Mouse (Mus musculus) myocyte (in vitro differentiated cells): ENCODE measurements around the gene Gm20388. TPM values are rescaled to one million over a fixed set of nuclear protein-coding genes. Genes with fewer than 3 reads are reported as not detected.

Source experiments
- H3K27me3 ChIP-seq: one replicate; pipeline ENCODE4 v1.6.1; 2011; ENCODE audit not compliant: control insufficient read depth, insufficient read depth, insufficient read length
- H3K36me3 ChIP-seq: one replicate; pipeline ENCODE4 v1.6.1; 2011; ENCODE audit not compliant: control insufficient read depth, insufficient read depth
- H3K4me2 ChIP-seq: one replicate; pipeline ENCODE4 v1.6.1; 2011; ENCODE audit warnings: low read depth, control low read depth
- H3K4me3 ChIP-seq: one replicate; pipeline ENCODE4 v1.5.1; 2011; ENCODE audit warnings: mild to moderate bottlenecking, control low read depth, moderate library complexity
- H3K79me2 ChIP-seq: one replicate; pipeline ENCODE4 v1.6.1; 2011; ENCODE audit not compliant: control insufficient read depth, insufficient read depth
- H3ac ChIP-seq: one replicate; pipeline ENCODE4 v1.6.1; 2011; ENCODE audit not compliant: control insufficient read depth, insufficient read length
- CEBPB ChIP-seq: IDR thresholded peaks from 2 replicates; pipeline ENCODE4 v1.6.1; 2011; ENCODE audit warnings: mild to moderate bottlenecking, moderate library complexity; ENCODE audit not compliant: poor library complexity, insufficient read depth, severe bottlenecking
- E2F4 ChIP-seq: IDR thresholded peaks from one replicate; pipeline ENCODE4 v1.6.1; 2011; ENCODE audit warnings: mild to moderate bottlenecking, control low read depth, moderate library complexity; ENCODE audit not compliant: insufficient read depth
- MAX ChIP-seq: IDR thresholded peaks from one replicate; pipeline ENCODE4 v1.6.1; 2011; ENCODE audit warnings: low read depth, mild to moderate bottlenecking, control low read depth
- MYOD1 ChIP-seq, 3 experiments: IDR thresholded peaks; one replicate each; pipeline ENCODE4 v1.6.1; 2011; ENCODE audit warnings: control low read depth in 2 of 3, low read depth in 2 of 3, mild to moderate bottlenecking in 2 of 3, moderate library complexity in 1 of 3; ENCODE audit not compliant: insufficient read length in 2 of 3, control insufficient read depth in 1 of 3
- MYOG ChIP-seq, 3 experiments: IDR thresholded peaks; one replicate each; pipeline ENCODE4 v1.6.1; 2011; ENCODE audit warnings: control low read depth in 2 of 3, low read depth in 2 of 3, mild to moderate bottlenecking in 2 of 3; ENCODE audit not compliant: insufficient read length in 2 of 3, control insufficient read depth in 1 of 3, insufficient read depth in 1 of 3
- POLR2A ChIP-seq: IDR thresholded peaks from one replicate; pipeline ENCODE4 v1.6.1; 2011; ENCODE audit warnings: low read depth, mild to moderate bottlenecking, control low read depth, moderate library complexity; ENCODE audit not compliant: insufficient read length
- POLR2AphosphoS2 ChIP-seq: IDR thresholded peaks from one replicate; pipeline ENCODE4 v1.6.1; 2011; ENCODE audit warnings: low read depth, control low read depth; ENCODE audit not compliant: insufficient read length
- REST ChIP-seq: IDR thresholded peaks from one replicate; pipeline ENCODE4 v1.6.1; 2011; ENCODE audit warnings: mild to moderate bottlenecking, control low read depth, moderate library complexity; ENCODE audit not compliant: insufficient read depth, insufficient read length
- SRF ChIP-seq: IDR thresholded peaks from one replicate; pipeline ENCODE4 v1.6.1; 2011; ENCODE audit warnings: low read depth; ENCODE audit not compliant: control insufficient read depth, insufficient read length
- TCF12 ChIP-seq: IDR thresholded peaks from one replicate; pipeline ENCODE4 v1.6.1; 2011; ENCODE audit warnings: mild to moderate bottlenecking, control low read depth; ENCODE audit not compliant: poor library complexity, insufficient read depth, severe bottlenecking
- TCF3 ChIP-seq: IDR thresholded peaks from one replicate; pipeline ENCODE4 v1.6.1; 2011; ENCODE audit warnings: low read depth, control low read depth; ENCODE audit not compliant: insufficient read length
- USF1 ChIP-seq: IDR thresholded peaks from one replicate; pipeline ENCODE4 v1.6.1; 2011; ENCODE audit warnings: low read depth, mild to moderate bottlenecking, control low read depth, moderate library complexity
- polyA plus RNA-seq: library from polyadenylated mRNA; unstranded; fragments of >200 nt; fragmentation: generic; extraction: Trizol; gene quantifications from one replicate; pipeline ENCODE4 v1.2.1, GENCODE M21; 2012; ENCODE audit warnings: missing spikeins

Gene Gm20388
- polyA plus RNA-seq, 1 experiment = 15.3 TPM

GRCm38 (mm10) chr8:124272792-124273191 lies 4362.2 kb downstream of the Gm20388 start:
- Histone ChIP-seq H3K4me3 (no peak overlapping the region), H3K4me2 (no peak overlapping the region), H3ac (no peak overlapping the region), H3K27me3 (no peaks in the 10 kb centered on the region), H3K79me2 (peaks cover 60% of the 10 kb centered on the region), H3K36me3 (no peaks in the 10 kb centered on the region)
- TF ChIP-seq TCF12 (no peak), USF1 (no peak), POLR2A (no peak), TCF3 (no peak), MAX (no peak), MYOD1 (IDR thresholded peaks at IDR 0.05; ENCODE audit: control insufficient read depth in 1 of 3, insufficient read length in 2 of 3, low read depth in 2 of 3) (no peak), POLR2AphosphoS2 (no peak), CEBPB (no peak), REST (no peak), SRF (no peak), E2F4 (no peak), MYOG (IDR thresholded peaks at IDR 0.05; ENCODE audit: control insufficient read depth in 1 of 3, insufficient read depth in 1 of 3, insufficient read length in 2 of 3, low read depth in 2 of 3) (no peak)

GRCm38 (mm10) chr8:124273606-124274218 lies 4363.1 kb downstream of the Gm20388 start:
- Histone ChIP-seq H3K4me2 (no peak overlapping the region), H3ac (no peak overlapping the region), H3K4me3 (no peak overlapping the region), H3K79me2 (peaks cover 54% of the 10 kb centered on the region), H3K36me3 (no peaks in the 10 kb centered on the region), H3K27me3 (no peaks in the 10 kb centered on the region)
- TF ChIP-seq TCF12 (no peak), POLR2A (no peak), USF1 (no peak), MYOG (IDR thresholded peaks at IDR 0.05; ENCODE audit: control insufficient read depth in 1 of 3, insufficient read depth in 1 of 3, insufficient read length in 2 of 3, low read depth in 2 of 3) (no peak), MAX (no peak), REST (no peak), SRF (no peak), MYOD1 (IDR thresholded peaks at IDR 0.05; ENCODE audit: control insufficient read depth in 1 of 3, insufficient read length in 2 of 3, low read depth in 2 of 3) (no peak), POLR2AphosphoS2 (no peak), TCF3 (no peak), E2F4 (no peak), CEBPB (no peak)

GRCm38 (mm10) chr8:124274441-124275120 lies 4363.9 kb downstream of the Gm20388 start:
- Histone ChIP-seq H3K4me3 (no peak overlapping the region), H3ac (no peak overlapping the region), H3K79me2 (peaks cover 49% of the 10 kb centered on the region), H3K4me2 (no peak overlapping the region), H3K36me3 (no peaks in the 10 kb centered on the region), H3K27me3 (no peaks in the 10 kb centered on the region)
- no peak for TF ChIP-seq USF1
- no peak for TF ChIP-seq CEBPB
- TF ChIP-seq POLR2A = no peak
- TF ChIP-seq MYOD1 (IDR thresholded peaks at IDR 0.05; ENCODE audit: control insufficient read depth in 1 of 3, insufficient read length in 2 of 3, low read depth in 2 of 3) = no peak
- no peak for TF ChIP-seq SRF
- TF ChIP-seq MYOG (IDR thresholded peaks at IDR 0.05; ENCODE audit: control insufficient read depth in 1 of 3, insufficient read depth in 1 of 3, insufficient read length in 2 of 3, low read depth in 2 of 3) = no peak
- no peak for TF ChIP-seq MAX
- TF ChIP-seq REST = no peak
- TF ChIP-seq TCF3 = no peak
- TF ChIP-seq E2F4 = no peak
- TF ChIP-seq POLR2AphosphoS2 = no peak
- TF ChIP-seq TCF12 = no peak

- no peak for TF ChIP-seq TCF12
- no peak for TF ChIP-seq MYOG (IDR thresholded peaks at IDR 0.05; ENCODE audit: control insufficient read depth in 1 of 3, insufficient read depth in 1 of 3, insufficient read length in 2 of 3, low read depth in 2 of 3)
- TF ChIP-seq REST = no peak
- no peak for TF ChIP-seq POLR2A
- no peak for TF ChIP-seq SRF
- no peak for TF ChIP-seq USF1
- TF ChIP-seq TCF3 = no peak
- TF ChIP-seq E2F4 = no peak
- no peak for TF ChIP-seq CEBPB
- H3K4me3 ChIP-seq = no peak overlapping the region
- no peaks in the 10 kb centered on the region for H3K36me3 ChIP-seq
- H3K79me2 ChIP-seq = peaks cover 44% of the 10 kb centered on the region
- no peak overlapping the region for H3ac ChIP-seq
- no peak overlapping the region for H3K4me2 ChIP-seq
- H3K27me3 ChIP-seq = no peaks in the 10 kb centered on the region
These were observed 4364.9 kb downstream of the Gm20388 start for GRCm38 (mm10) chr8:124275377-124276071.
